Mouse (Mus musculus): ENCODE data around the gene Cdc5l. TPM values are rescaled to one million over a fixed set of nuclear protein-coding genes. Genes with fewer than 3 reads are reported as not detected.

The Cdc5l gene
- total RNA-seq, 4 experiments from 2014 or later: 50.3 to 60.3 (median 55.7) TPM

GRCm38 (mm10) chr17:45371042-45371441, 62.5 kb downstream of the Cdc5l start:
- no peak for DNase-seq (ENCODE audit: low spot score in 2 of 2)

DNA sequence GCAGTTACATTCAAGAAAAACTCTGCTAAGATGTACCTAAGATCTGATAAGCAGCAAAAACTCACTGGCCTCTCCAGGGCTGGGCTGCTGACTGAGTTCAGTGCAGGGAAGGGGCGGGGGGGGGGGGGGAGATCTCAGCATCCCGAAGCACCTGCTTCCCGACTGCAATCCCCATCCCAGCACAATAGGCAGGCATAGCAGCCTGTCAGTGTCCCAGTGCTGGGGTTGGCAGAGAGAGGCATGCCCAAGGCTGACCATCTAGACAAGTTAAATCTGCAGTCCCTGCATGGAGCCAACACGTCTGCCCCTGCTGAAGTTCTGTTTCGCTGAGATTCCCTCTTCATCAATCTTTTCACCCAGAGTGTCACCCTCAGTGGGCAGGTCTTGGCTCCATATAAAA, 63.0 kb downstream of the Cdc5l start:
- DNase-seq (ENCODE audit: low spot score in 2 of 2): no peak

GRCm38 (mm10) chr17:45364871-45365270, 68.7 kb downstream of the Cdc5l start:
- DNase-seq (ENCODE audit: low spot score in 2 of 2): no peak

- no peak for DNase-seq (ENCODE audit: low spot score in 2 of 2)
Observed at GRCm38 (mm10) chr17:45360950-45361349, 72.6 kb downstream of the Cdc5l start.

GRCm38 (mm10) chr17:45359443-45359842, 74.1 kb downstream of the Cdc5l start:
- DNase-seq (ENCODE audit: low spot score in 2 of 2): no peak

- no peak for DNase-seq (ENCODE audit: low spot score in 2 of 2)
Observed at GRCm38 (mm10) chr17:45356431-45356830, 77.1 kb downstream of the Cdc5l start.

- DNase-seq (ENCODE audit: low spot score in 2 of 2): no peak
Observed at GRCm38 (mm10) chr17:45347951-45348350, 85.6 kb downstream of the Cdc5l start.

Other genes with a start within 250 kb of the Cdc5l start
- 1 to 10 TPM; 5.0 to 7.8 (median 5.9) TPM for gene Spats1, start 41.7 kb upstream of the Cdc5l start, total RNA-seq (2022)
- gene Aars2, start 73.1 kb upstream of the Cdc5l start, total RNA-seq (2022): 10 to 100 TPM; 21.8 to 30.6 (median 24.3) TPM
- gene Tcte1, start 89.7 kb upstream of the Cdc5l start, total RNA-seq (2022): 1 to 10 TPM in 3 of 4 experiments, under 1 TPM in 1; 0.92 to 1.3 (median 1.1) TPM
- gene Tmem151b, start 115.9 kb upstream of the Cdc5l start, total RNA-seq (2022): 100 to 1,000 TPM in 3 of 4 experiments, 10 to 100 TPM in 1; 91.5 to 121 (median 111) TPM
- gene Nfkbie, start 122.0 kb upstream of the Cdc5l start, total RNA-seq (2022): 1 to 10 TPM; 2.3 to 3.3 (median 2.7) TPM
- gene Slc35b2, start 130.1 kb upstream of the Cdc5l start, total RNA-seq (2022): 10 to 100 TPM; 26.6 to 35.6 (median 30.3) TPM
- 1,000 to 10,000 TPM; 1,566 to 2,023 (median 1,742) TPM for gene Hsp90ab1, start 139.5 kb upstream of the Cdc5l start, total RNA-seq (2022)
- gene Slc29a1, start 165.9 kb upstream of the Cdc5l start, total RNA-seq (2022): 10 to 100 TPM; 19.4 to 26.3 (median 21.0) TPM
- not detected for gene Mymx, start 168.4 kb upstream of the Cdc5l start, total RNA-seq (2022)
- gene Capn11, start 225.6 kb upstream of the Cdc5l start, total RNA-seq (2022): 1 to 10 TPM in 1 of 4 experiments, under 1 TPM in 3; 0.22 to 1.1 (median 0.41) TPM

All from layer of hippocampus, adult 8-10 months (tissue).